Mouse (Mus musculus): Measurements from ENCODE around the gene Thpo.

DNA sequence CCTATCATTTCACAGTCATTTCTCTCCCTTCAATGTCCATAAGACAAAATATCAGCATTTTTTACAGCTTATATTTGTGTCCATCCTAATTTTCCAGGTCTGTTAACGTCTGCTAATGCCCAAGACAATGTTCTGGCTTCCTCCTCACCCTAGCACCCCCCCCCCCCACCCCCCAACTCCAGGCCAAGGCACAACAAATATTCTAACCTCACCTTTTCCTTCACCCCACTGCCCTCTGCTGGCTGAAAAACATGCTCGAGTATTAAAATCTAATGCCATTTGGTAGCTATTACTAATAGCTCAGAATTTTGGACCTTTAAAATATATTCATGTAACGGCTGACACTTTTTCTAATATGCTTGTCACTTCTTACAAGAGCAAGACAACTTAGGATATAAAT lies 27.4 kb upstream of the Thpo start:
- TF ChIP-seq MAX (IDR thresholded peaks at IDR 0.05; ENCODE audit: low read length) (no peak), GABPA (IDR thresholded peaks at IDR 0.05; ENCODE audit: insufficient replicate concordance, low read depth, low read length) (no peak)
